Mouse (Mus musculus): ENCODE measurements around the gene Cfap126.

GRCm38 (mm10) chr1:171118996-171119395 lies 5.3 kb downstream of the Cfap126 start:
- no peak for TF ChIP-seq EP300 (IDR thresholded peaks at IDR 0.05; ENCODE audit: low read depth)
- TF ChIP-seq CTCF (IDR thresholded peaks at IDR 0.05; ENCODE audit: low read depth) = no peak

All from liver, postnatal 0 days (tissue).